Mouse (Mus musculus) midbrain, embryonic 10.5 days (tissue): ENCODE measurements around the gene Zfp428. TPM values are rescaled to one million over a fixed set of nuclear protein-coding genes. Genes with fewer than 3 reads are reported as not detected.
"Not testable (repeated sequence)": the region's sequence is repeated elsewhere in the genome, so short reads cannot be mapped to it uniquely, and the experiment has no call there.

ENCODE experiments used
- DNase-seq: peaks from one replicate; pipeline ENCODE4 v3.0.0-alpha.2; 2017; ENCODE audit warnings: low spot score
- H3K27ac ChIP-seq: fragments of 300-500 bp; sonication (generic); replicated peaks from 2 replicates; pipeline ENCODE4 v1.5.1; 2016; ENCODE audit warnings: mild to moderate bottlenecking
- H3K27me3 ChIP-seq: fragments of 300-500 bp; sonication (generic); 2 replicates; pipeline ENCODE4 v1.6.1; 2016; ENCODE audit warnings: low read depth, mild to moderate bottlenecking; ENCODE audit not compliant: poor library complexity, severe bottlenecking
- H3K36me3 ChIP-seq: fragments of 300-500 bp; sonication (generic); 2 replicates; pipeline ENCODE4 v1.6.1; 2016; ENCODE audit warnings: mild to moderate bottlenecking, moderate library complexity
- H3K4me1 ChIP-seq: fragments of 300-500 bp; sonication (generic); 2 replicates; pipeline ENCODE4 v1.6.1; 2016
- H3K4me3 ChIP-seq: fragments of 300-500 bp; sonication (generic); 2 replicates; pipeline ENCODE4 v1.5.1; 2016; ENCODE audit warnings: mild to moderate bottlenecking, moderate library complexity
- H3K9me3 ChIP-seq: fragments of 300-500 bp; sonication (generic); replicated peaks from 2 replicates; pipeline ENCODE4 v1.6.1; 2016; ENCODE audit warnings: mild to moderate bottlenecking
- WGBS: fragments of 180-500 bp; shearing (Covaris S2); methylation state at CpG from one replicate; pipeline ENCODE4 v1.1.7; 2016; 5-methylcytosine and 5-hydroxymethylcytosine counted together
- polyA plus RNA-seq: library from polyadenylated mRNA; unstranded; fragments of >200 nt; fragmentation: Nextera tagmentation; extraction: Ambion mirVana; gene quantifications from 2 replicates; pipeline ENCODE4 v1.2.1, GENCODE M21; 2016

Gene Zfp428
- polyA plus RNA-seq, 1 experiment from 2014 or later: 116 TPM

GRCm38 (mm10) chr7:24507726-24508114 lies 914 bp downstream of the Zfp428 start:
- H3K27me3 ChIP-seq: peaks cover 6% of the 10 kb centered on the region
- peaks cover 35% of the 10 kb centered on the region for H3K36me3 ChIP-seq
- WGBS: 1% methylated on average over 20 of the region's 20 CpGs
- H3K9me3 ChIP-seq: no peaks in the 10 kb centered on the region
- H3K27ac ChIP-seq: peak overlapping the region; percentile 96
- peaks cover 49% of the 10 kb centered on the region for H3K4me1 ChIP-seq
- peak overlapping the region; percentile 65 for H3K4me3 ChIP-seq
- DNase-seq: no peak

- Histone ChIP-seq H3K4me1 (peaks cover 16% of the 10 kb centered on the region), H3K9me3 (no peaks in the 10 kb centered on the region), H3K36me3 (peaks cover 73% of the 10 kb centered on the region), H3K4me3 (no peak within 1 kb of the TSS), H3K27me3 (no peaks in the 10 kb centered on the region), H3K27ac (no peak within 1 kb of the TSS)
- 92% methylated on average over 7 of the region's 7 CpGs for WGBS
- no peak for DNase-seq
These were observed 5.5 kb downstream of the Zfp428 start, which contains the start of gene AC161166.1 for GRCm38 (mm10) chr7:24512355-24512754. Gene AC161166.1, minus strand, starts transcription at chr7:24512455.

- not testable (repeated sequence) for H3K27me3 ChIP-seq, H3K4me3 ChIP-seq, H3K4me1 ChIP-seq, H3K9me3 ChIP-seq, H3K27ac ChIP-seq, DNase-seq
- 62% methylated on average over 8 of the region's 8 CpGs for WGBS
- peaks cover 75% of the 10 kb centered on the region for H3K36me3 ChIP-seq
These were observed 9.5 kb downstream of the Zfp428 start for GRCm38 (mm10) chr7:24516319-24516718.

- Histone ChIP-seq H3K36me3 (peaks cover 67% of the 10 kb centered on the region), H3K4me3 (no peak overlapping the region), H3K4me1 (peaks cover 6% of the 10 kb centered on the region; the same call in 1 of the 2 replicates), H3K9me3 (no peaks in the 10 kb centered on the region), H3K27me3 (no peaks in the 10 kb centered on the region), H3K27ac (no peak overlapping the region)
- DNase-seq: no peak
- 38% methylated on average over 5 of the region's 5 CpGs for WGBS
These were observed 10.3 kb downstream of the Zfp428 start for GRCm38 (mm10) chr7:24517077-24517476.

- Histone ChIP-seq H3K9me3 (no peaks in the 10 kb centered on the region), H3K36me3 (peaks cover 61% of the 10 kb centered on the region), H3K4me3 (no peak overlapping the region), H3K27me3 (no peaks in the 10 kb centered on the region), H3K27ac (no peak overlapping the region), H3K4me1 (peaks cover 6% of the 10 kb centered on the region; the same call in 1 of the 2 replicates)
- DNase-seq: no peak
- whole genome bisulfite sequencing: 56% methylated on average over 6 of the region's 6 CpGs
These were observed 10.8 kb downstream of the Zfp428 start for GRCm38 (mm10) chr7:24517654-24518053.

GRCm38 (mm10) chr7:24519130-24519529 lies 12.3 kb downstream of the Zfp428 start:
- H3K4me1 ChIP-seq: peaks cover 6% of the 10 kb centered on the region; the same call in 1 of the 2 replicates
- no peaks in the 10 kb centered on the region for H3K27me3 ChIP-seq
- 22% methylated on average over 3 of the region's 3 CpGs for WGBS
- H3K9me3 ChIP-seq: no peaks in the 10 kb centered on the region
- H3K36me3 ChIP-seq: peaks cover 46% of the 10 kb centered on the region
- DNase-seq: no peak
- H3K27ac ChIP-seq: no peak overlapping the region
- no peak overlapping the region for H3K4me3 ChIP-seq

GRCm38 (mm10) chr7:24520054-24520453 lies 13.2 kb downstream of the Zfp428 start:
- not testable (repeated sequence) for DNase-seq, H3K4me1 ChIP-seq, H3K4me3 ChIP-seq, H3K27me3 ChIP-seq, H3K9me3 ChIP-seq, H3K27ac ChIP-seq
- H3K36me3 ChIP-seq: peaks cover 37% of the 10 kb centered on the region
- 92% methylated on average over 10 of the region's 10 CpGs for WGBS

GRCm38 (mm10) chr7:24522805-24523204 lies 16.0 kb downstream of the Zfp428 start:
- H3K27ac ChIP-seq: no peak overlapping the region
- no peaks in the 10 kb centered on the region for H3K9me3 ChIP-seq
- peaks cover 6% of the 10 kb centered on the region; the same call in 1 of the 2 replicates for H3K4me1 ChIP-seq
- H3K4me3 ChIP-seq: no peak overlapping the region
- DNase-seq: no peak
- H3K27me3 ChIP-seq: no peaks in the 10 kb centered on the region
- peaks cover 11% of the 10 kb centered on the region for H3K36me3 ChIP-seq
- 68% methylated on average over 5 of the region's 5 CpGs for WGBS

- no peak for DNase-seq
- Histone ChIP-seq H3K4me1 (peaks cover 6% of the 10 kb centered on the region; the same call in 1 of the 2 replicates), H3K27me3 (no peaks in the 10 kb centered on the region), H3K27ac (no peak overlapping the region), H3K4me3 (no peak overlapping the region), H3K36me3 (peaks cover 2% of the 10 kb centered on the region), H3K9me3 (no peaks in the 10 kb centered on the region)
- WGBS: 89% methylated on average over 6 of the region's 6 CpGs
These were observed 16.9 kb downstream of the Zfp428 start for GRCm38 (mm10) chr7:24523723-24524122.

GRCm38 (mm10) chr7:24524978-24525377 lies 18.2 kb downstream of the Zfp428 start:
- Histone ChIP-seq H3K27ac (no peak overlapping the region), H3K4me1 (peaks cover 8% of the 10 kb centered on the region), H3K27me3 (no peaks in the 10 kb centered on the region), H3K36me3 (no peaks in the 10 kb centered on the region), H3K4me3 (no peak overlapping the region), H3K9me3 (no peaks in the 10 kb centered on the region)
- no peak for DNase-seq
- WGBS: 85% methylated on average over 6 of the region's 6 CpGs

GRCm38 (mm10) chr7:24525686-24526420 lies 19.0 kb downstream of the Zfp428 start:
- H3K4me1 ChIP-seq: peaks cover 11% of the 10 kb centered on the region
- no peaks in the 10 kb centered on the region for H3K9me3 ChIP-seq
- H3K27ac ChIP-seq: no peak overlapping the region
- H3K36me3 ChIP-seq: no peaks in the 10 kb centered on the region
- no peak overlapping the region for H3K4me3 ChIP-seq
- no peak for DNase-seq
- no peaks in the 10 kb centered on the region for H3K27me3 ChIP-seq
- 91% methylated on average over 12 of the region's 12 CpGs for WGBS

GRCm38 (mm10) chr7:24528861-24529260 lies 22.1 kb downstream of the Zfp428 start:
- 90% methylated on average over 11 of the region's 11 CpGs for WGBS
- DNase-seq: no peak
- Histone ChIP-seq H3K9me3 (no peaks in the 10 kb centered on the region), H3K27ac (no peak overlapping the region), H3K4me1 (peaks cover 38% of the 10 kb centered on the region), H3K4me3 (peak overlapping the region; percentile 77; the same call in 1 of the 2 replicates), H3K27me3 (peaks cover 21% of the 10 kb centered on the region), H3K36me3 (peaks cover 9% of the 10 kb centered on the region)

- no peaks in the 10 kb centered on the region for H3K9me3 ChIP-seq
- peak overlapping the region; percentile 77 for H3K4me3 ChIP-seq
- peaks cover 43% of the 10 kb centered on the region for H3K4me1 ChIP-seq
- peak overlapping the region; percentile 87 for H3K27ac ChIP-seq
- H3K27me3 ChIP-seq: peaks cover 28% of the 10 kb centered on the region
- H3K36me3 ChIP-seq: peaks cover 16% of the 10 kb centered on the region
- WGBS: 67% methylated on average over 11 of the region's 11 CpGs
- no peak for DNase-seq
These were observed 22.8 kb downstream of the Zfp428 start for GRCm38 (mm10) chr7:24529580-24529979.
